Mouse (Mus musculus) megakaryocyte, embryonic 14.5 days (primary cell): Measurements from ENCODE around the gene Cap2.

ENCODE experiments used
- FLI1 ChIP-seq: IDR thresholded peaks from 2 replicates; pipeline ENCODE4 v1.6.1; 2012; ENCODE audit warnings: low read length, inconsistent platforms, mixed read lengths
- GATA1 ChIP-seq: IDR thresholded peaks from 3 replicates; pipeline ENCODE4 v1.6.1; 2012; ENCODE audit warnings: mixed read lengths, low read length, inconsistent platforms, borderline replicate concordance

- TF ChIP-seq GATA1 (no peak), FLI1 (no peak)
Observed at GRCm38 (mm10) chr13:46523235-46523634, 21.6 kb downstream of the Cap2 start.
